Mouse (Mus musculus) effector memory CD4-positive, alpha-beta T cell, adult 5 months (primary cell): ENCODE data around the gene Olfr744. TPM values are rescaled to one million over a fixed set of nuclear protein-coding genes. Genes with fewer than 3 reads are reported as not detected.

ENCODE experiments used
- polyA plus RNA-seq: library from polyadenylated mRNA; unstranded; fragments of 100-300 nt; shearing (Covaris generic); gene quantifications from one replicate; pipeline ENCODE4 v1.2.1, GENCODE M21; 2017

Olfr744 gene
- polyA plus RNA-seq, result not detected

DNA sequence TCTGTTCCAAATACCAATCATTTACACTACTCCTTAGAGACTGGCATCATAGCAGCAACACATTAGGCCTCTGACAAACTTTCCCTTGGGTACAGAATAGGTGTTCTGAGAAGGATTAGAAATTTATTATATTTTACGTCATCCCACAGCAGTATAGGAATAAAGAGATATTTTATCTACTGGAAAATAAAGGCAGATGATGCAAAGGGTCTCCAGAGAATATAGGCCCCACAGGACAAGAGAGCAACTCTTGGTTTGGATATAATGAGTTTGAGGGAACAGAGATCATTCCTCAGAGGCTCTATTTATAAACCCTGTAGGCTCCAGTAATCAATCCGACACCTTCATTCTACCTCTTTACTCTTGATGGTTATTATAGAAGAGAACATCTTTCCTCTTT lies at the start of gene Olfr744:
TSS of gene Olfr744 (plus strand) at position 301 of the 400 bp plus-strand sequence.

DNA sequence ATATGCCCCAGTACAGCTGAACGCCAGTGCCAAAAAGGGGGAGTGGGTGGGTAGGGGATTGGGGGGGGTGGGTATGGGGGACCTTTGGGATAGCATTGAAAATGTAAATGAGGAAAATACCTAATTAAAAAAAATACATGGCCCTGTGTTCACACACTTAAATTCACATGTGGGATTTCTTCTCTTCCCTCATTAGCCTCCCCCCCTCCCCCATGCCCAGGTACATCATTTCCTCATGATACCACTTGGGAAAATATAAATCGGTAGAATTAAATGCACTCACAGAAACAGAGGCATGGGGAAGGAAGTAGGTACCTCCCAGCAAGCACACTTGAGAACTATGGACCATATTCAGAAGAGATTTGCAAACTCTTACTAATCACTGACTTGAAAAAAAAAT lies 24.4 kb downstream of the Olfr744 start, which contains the start of gene Olfr745:
TSS of gene Olfr745 (plus strand) at position 301 of the 400 bp plus-strand sequence.

DNA sequence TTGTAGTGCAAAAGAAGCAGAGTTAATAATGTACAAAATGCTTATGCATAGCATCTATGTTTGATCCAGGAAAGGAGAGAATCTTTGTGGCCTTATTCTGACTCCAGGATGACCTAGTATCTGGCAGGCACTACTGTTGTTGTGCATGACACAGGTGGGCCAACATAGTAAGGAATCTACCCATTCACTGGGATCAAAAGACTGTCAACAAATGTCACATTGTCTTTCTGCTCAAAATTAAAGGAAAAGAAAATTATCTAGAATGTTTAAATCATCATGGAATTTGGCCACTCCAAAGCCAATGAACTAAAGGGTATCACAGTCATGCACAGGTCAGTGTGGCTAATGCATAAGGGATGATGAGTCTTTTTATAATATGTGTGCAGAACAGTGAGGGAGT lies 32.1 kb downstream of the Olfr744 start, which contains the start of gene Olfr746:
TSS of gene Olfr746 (plus strand) at position 301 of the 400 bp plus-strand sequence.

Other genes starting within 250 kb of the Olfr744 start
- not detected for gene Olfr736, start 233.7 kb upstream of the Olfr744 start, polyA plus RNA-seq
- gene Olfr738, start 207.3 kb upstream of the Olfr744 start, polyA plus RNA-seq, result not detected
- gene Olfr739, start 196.3 kb upstream of the Olfr744 start, polyA plus RNA-seq, result not detected
- gene Olfr740, start 169.3 kb upstream of the Olfr744 start, polyA plus RNA-seq, result not detected
- gene Olfr741, start 142.1 kb upstream of the Olfr744 start, polyA plus RNA-seq, result not detected
- gene Olfr742, start 111.3 kb upstream of the Olfr744 start, polyA plus RNA-seq, result not detected
- gene Olfr743, start 93.0 kb upstream of the Olfr744 start, polyA plus RNA-seq, result not detected
- not detected for gene Olfr745, start 24.5 kb downstream of the Olfr744 start, polyA plus RNA-seq
- gene Olfr746, start 32.2 kb downstream of the Olfr744 start, polyA plus RNA-seq, result not detected
- gene Olfr747, start 78.3 kb downstream of the Olfr744 start, polyA plus RNA-seq, result not detected
- gene Olfr748, start 92.5 kb downstream of the Olfr744 start, polyA plus RNA-seq, result 0.14 TPM
- 0.37 TPM for gene Olfr749, start 130.2 kb downstream of the Olfr744 start, polyA plus RNA-seq
- 67.1 TPM for gene Ttc5, start 170.6 kb downstream of the Olfr744 start, polyA plus RNA-seq
- not detected for gene Ccnb1ip1, start 192.9 kb downstream of the Olfr744 start, polyA plus RNA-seq
- gene Parp2, start 193.0 kb downstream of the Olfr744 start, polyA plus RNA-seq, result 49.1 TPM